Mouse (Mus musculus) midbrain, postnatal 0 days (tissue): ENCODE measurements around the gene Gls. TPM values are rescaled to one million over a fixed set of nuclear protein-coding genes. Genes with fewer than 3 reads are reported as not detected.
A peak's percentile ranks its signal among the peaks of the same experiment; 100 is the strongest.

Experiments used
- ATAC-seq: fragments of 200-750 bp; cut with Nextera tagmentation; 2 replicates; pipeline ENCODE4 v1.8.0; 2017; ENCODE audit warnings: moderate number of reproducible peaks, mild to moderate bottlenecking, moderate TSS enrichment, moderate library complexity; ENCODE audit not compliant: low FRiP score
- DNase-seq: peaks from one replicate; pipeline ENCODE4 v3.0.0-alpha.2; 2015; ENCODE audit warnings: low spot score
- H3K27ac ChIP-seq: fragments of 300-500 bp; sonication (generic); 2 replicates; pipeline ENCODE4 v1.5.1; 2014; ENCODE audit warnings: low read depth, mild to moderate bottlenecking, low read length, mixed read lengths
- H3K27me3 ChIP-seq: fragments of 300-500 bp; sonication (generic); 2 replicates; pipeline ENCODE4 v1.6.1; 2014; ENCODE audit warnings: low read length, control low read depth, mixed read lengths; ENCODE audit not compliant: insufficient read depth
- H3K36me3 ChIP-seq: fragments of 300-500 bp; sonication (generic); 2 replicates; pipeline ENCODE4 v1.6.1; 2014; ENCODE audit warnings: low read length, control low read depth, mixed read lengths; ENCODE audit not compliant: insufficient read depth
- H3K4me1 ChIP-seq: fragments of 300-500 bp; sonication (generic); 2 replicates; pipeline ENCODE4 v1.6.1; 2014; ENCODE audit warnings: mild to moderate bottlenecking, control low read depth, antibody characterized with exemption, low read length, mixed read lengths; ENCODE audit not compliant: insufficient read depth
- H3K4me2 ChIP-seq: fragments of 300-500 bp; sonication (generic); 2 replicates; pipeline ENCODE4 v1.6.1; 2014; ENCODE audit warnings: low read depth, mild to moderate bottlenecking, low read length, mixed read lengths; ENCODE audit not compliant: poor library complexity, severe bottlenecking
- H3K4me3 ChIP-seq: fragments of 300-500 bp; sonication (generic); 2 replicates; pipeline ENCODE4 v1.5.1; 2014; ENCODE audit warnings: low read depth, mild to moderate bottlenecking, low read length, moderate library complexity
- H3K9ac ChIP-seq: fragments of 300-500 bp; sonication (generic); replicated peaks from 2 replicates; pipeline ENCODE4 v1.6.1; 2014; ENCODE audit warnings: mild to moderate bottlenecking, low read length, moderate library complexity, mixed read lengths; ENCODE audit not compliant: poor library complexity, severe bottlenecking
- H3K9me3 ChIP-seq: fragments of 300-500 bp; sonication (generic); 2 replicates; pipeline ENCODE4 v1.6.1; 2016; ENCODE audit warnings: low read length, control low read depth
- CTCF ChIP-seq: IDR thresholded peaks from 2 replicates; pipeline ENCODE4 v1.5.1; 2016; ENCODE audit warnings: antibody characterized with exemption, mild to moderate bottlenecking
- WGBS: fragments of 180-500 bp; shearing (Covaris S2); extraction: QIAGEN DNeasy Blood & Tissue Kit; methylation state at CpG from one replicate; pipeline ENCODE4 v1.1.7; 2014; 5-methylcytosine and 5-hydroxymethylcytosine counted together
- polyA plus RNA-seq: library from polyadenylated mRNA; unstranded; fragments of >200 nt; fragmentation: Nextera tagmentation; extraction: Ambion mirVana; gene quantifications from 2 replicates; pipeline ENCODE4 v1.2.1, GENCODE M21; 2015
- total RNA-seq: library from RNA; depleted of rRNA; stranded (reverse); fragments of >200 nt; gene quantifications from 2 replicates; pipeline ENCODE4 v1.2.3, GENCODE M21; 2014

The Gls gene
- total and polyA plus RNA-seq, 2 experiments from 2014 or later = 33.3 to 181 TPM

DNA sequence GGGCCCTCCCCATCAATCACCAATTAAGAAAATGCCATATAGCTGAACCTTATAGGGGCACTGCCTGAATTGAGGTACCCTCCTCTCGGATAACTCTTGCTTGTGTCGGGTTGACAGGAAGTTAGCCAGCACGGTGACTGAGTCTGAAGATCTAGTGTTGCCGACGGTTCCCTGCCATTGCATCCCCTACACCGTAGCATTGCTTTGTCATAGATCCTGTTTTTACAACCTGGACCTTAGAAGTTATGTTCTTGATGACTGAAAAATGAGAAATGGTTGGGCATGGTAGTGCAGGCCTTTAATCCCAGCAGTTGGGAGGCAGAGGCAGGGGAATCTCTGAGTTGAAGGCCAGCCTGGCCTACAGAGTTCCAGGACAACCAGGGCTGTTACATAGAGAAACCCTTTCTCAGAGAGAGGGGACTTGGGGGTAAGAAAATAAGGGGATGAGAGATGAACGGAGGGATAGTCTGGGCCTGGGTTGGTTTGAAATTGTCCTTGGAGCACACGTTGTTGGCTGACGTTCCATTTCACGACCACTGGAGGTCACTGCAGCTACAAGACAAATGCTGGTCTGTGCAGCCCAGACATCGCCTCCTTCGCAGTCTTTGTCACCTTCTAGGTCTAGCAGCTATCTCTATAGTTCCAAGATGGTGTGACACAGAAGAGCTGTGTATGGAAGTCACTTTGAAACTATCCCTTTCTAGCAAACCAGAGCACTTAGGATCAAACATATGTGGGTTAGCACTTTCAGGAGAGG, 86.6 kb downstream of the Gls start:
- Histone ChIP-seq H3K9ac (no peak overlapping the region), H3K9me3 (no peaks in the 10 kb centered on the region), H3K4me1 (no peaks in the 10 kb centered on the region), H3K4me2 (no peak overlapping the region), H3K4me3 (no peak overlapping the region), H3K27ac (no peak overlapping the region), H3K36me3 (peaks cover 7% of the 10 kb centered on the region; the same call in 1 of the 2 replicates), H3K27me3 (no peaks in the 10 kb centered on the region)
- WGBS = 53% methylated on average over 12 of the region's 12 CpGs
- ATAC-seq = peak; percentile 74
- peak; percentile 84 for TF ChIP-seq CTCF
- DNase-seq = peak; percentile 85

DNA sequence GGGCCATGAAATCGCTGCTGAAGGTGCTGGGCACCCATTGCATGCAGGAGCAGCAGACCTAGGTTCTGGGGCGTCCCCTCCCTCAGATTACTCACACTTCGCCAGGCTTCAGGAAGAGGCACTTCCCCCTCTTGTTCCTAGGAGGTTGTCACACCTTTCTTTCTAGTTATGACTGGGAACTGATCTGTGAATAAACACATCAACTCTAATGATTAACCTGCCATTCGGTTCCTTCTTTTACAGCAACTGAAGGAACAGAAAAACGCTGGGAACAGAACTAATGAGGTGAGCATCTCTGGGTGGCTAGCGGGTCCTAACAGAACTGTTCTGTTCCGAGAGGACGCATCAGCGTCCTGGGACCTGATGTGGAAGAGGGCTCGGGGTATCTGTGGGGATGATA, 88.1 kb downstream of the Gls start:
- Histone ChIP-seq H3K9ac (no peak overlapping the region), H3K9me3 (no peaks in the 10 kb centered on the region), H3K4me1 (no peaks in the 10 kb centered on the region), H3K36me3 (peaks cover 7% of the 10 kb centered on the region; the same call in 1 of the 2 replicates), H3K27ac (no peak overlapping the region), H3K4me2 (no peak overlapping the region), H3K27me3 (no peaks in the 10 kb centered on the region), H3K4me3 (no peak overlapping the region)
- WGBS = 87% methylated on average over 10 of the region's 10 CpGs
- DNase-seq (no peak), ATAC-seq (no peak)
- TF ChIP-seq CTCF = no peak

DNA sequence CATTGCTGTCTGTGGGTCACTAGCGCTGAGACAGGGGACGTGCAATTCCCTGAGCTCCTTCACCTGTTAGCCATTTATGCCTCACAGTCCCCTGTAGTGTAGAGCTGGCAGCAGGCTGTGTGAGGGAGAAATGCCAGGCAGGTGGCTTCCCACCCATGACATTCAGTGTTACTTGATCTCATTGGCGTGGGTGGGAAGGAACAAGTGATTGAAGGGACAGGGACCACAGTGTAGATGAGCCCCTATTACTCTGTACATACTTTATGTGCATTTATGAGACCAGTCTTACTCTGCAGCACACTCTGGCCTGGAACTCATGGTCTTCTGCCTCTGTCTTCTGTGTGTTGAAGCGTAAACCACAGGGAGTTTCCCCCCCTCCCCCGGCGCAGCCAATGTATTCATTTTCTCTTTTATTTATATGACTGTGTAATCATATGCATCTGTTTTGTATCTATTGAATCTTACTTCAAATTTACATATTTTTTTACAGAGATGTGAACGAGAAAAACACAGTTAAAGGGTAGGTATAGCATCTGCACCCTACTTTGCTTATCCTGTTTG, 89.4 kb downstream of the Gls start:
- no peaks in the 10 kb centered on the region for H3K4me1 ChIP-seq
- H3K9ac ChIP-seq = no peak overlapping the region
- 91% methylated on average over 7 of the region's 7 CpGs for WGBS
- TF ChIP-seq CTCF = no peak
- no peaks in the 10 kb centered on the region for H3K9me3 ChIP-seq
- no peak overlapping the region for H3K27ac ChIP-seq
- no peak overlapping the region for H3K4me3 ChIP-seq
- DNase-seq (no peak), ATAC-seq (no peak)
- H3K4me2 ChIP-seq = no peak overlapping the region
- H3K36me3 ChIP-seq = peaks cover 7% of the 10 kb centered on the region; the same call in 1 of the 2 replicates
- H3K27me3 ChIP-seq = no peaks in the 10 kb centered on the region

DNA sequence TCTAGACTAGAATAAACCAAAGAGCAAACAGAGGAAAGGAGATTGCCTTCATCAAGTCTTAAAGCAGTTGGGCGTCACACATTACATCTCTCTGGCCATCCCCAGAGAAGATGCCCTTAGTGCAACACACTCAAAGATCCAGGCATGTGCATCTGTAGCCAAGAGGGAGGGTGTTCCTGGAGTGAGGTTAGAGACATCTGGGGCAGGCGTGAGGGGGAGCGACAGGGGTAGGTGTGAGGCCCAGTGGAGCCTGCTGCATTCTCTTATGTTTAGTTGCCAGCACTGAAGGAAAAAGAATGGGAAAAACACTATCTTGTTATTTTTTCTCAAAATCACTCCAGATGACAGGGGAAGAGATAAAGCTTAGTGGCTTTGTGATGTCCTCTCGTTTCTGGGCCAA, 89.8 kb downstream of the Gls start:
- ATAC-seq (no peak), DNase-seq (no peak)
- no peaks in the 10 kb centered on the region for H3K27me3 ChIP-seq
- H3K36me3 ChIP-seq = peaks cover 10% of the 10 kb centered on the region; the same call in 1 of the 2 replicates
- no peak overlapping the region for H3K9ac ChIP-seq
- 82% methylated on average over 4 of the region's 4 CpGs for WGBS
- no peaks in the 10 kb centered on the region for H3K9me3 ChIP-seq
- no peaks in the 10 kb centered on the region for H3K4me1 ChIP-seq
- no peak overlapping the region for H3K4me2 ChIP-seq
- H3K4me3 ChIP-seq = no peak overlapping the region
- H3K27ac ChIP-seq = no peak overlapping the region
- TF ChIP-seq CTCF = no peak

DNA sequence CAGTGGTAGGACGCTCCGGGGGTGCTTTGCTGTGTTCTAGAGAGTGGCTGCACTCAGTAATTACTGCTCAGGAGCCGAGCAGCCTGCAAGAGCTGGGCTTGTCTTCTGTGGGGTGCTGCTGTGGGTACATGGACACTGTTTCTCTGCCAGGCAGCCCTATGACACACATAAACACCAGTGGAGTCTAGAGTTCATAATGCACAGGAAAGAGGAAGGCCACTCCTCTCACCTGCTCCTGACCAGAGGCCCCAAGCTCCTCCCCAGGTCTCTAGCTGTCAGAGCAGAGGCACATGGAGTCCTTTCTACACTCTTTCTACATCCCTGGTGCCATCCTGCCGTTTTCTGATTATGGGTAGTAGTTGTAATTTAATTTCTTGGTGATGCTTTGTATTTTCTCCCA, 90.9 kb downstream of the Gls start:
- no peak overlapping the region for H3K9ac ChIP-seq
- no peak for ATAC-seq
- H3K9me3 ChIP-seq = no peaks in the 10 kb centered on the region
- DNase-seq = no peak
- H3K27ac ChIP-seq = no peak overlapping the region
- H3K4me1 ChIP-seq = no peaks in the 10 kb centered on the region
- no peak overlapping the region for H3K4me3 ChIP-seq
- H3K4me2 ChIP-seq = no peak overlapping the region
- H3K36me3 ChIP-seq = peaks cover 12% of the 10 kb centered on the region; the same call in 1 of the 2 replicates
- no peak for TF ChIP-seq CTCF
- H3K27me3 ChIP-seq = no peaks in the 10 kb centered on the region
- WGBS = 87% methylated on average over 4 of the region's 4 CpGs

DNA sequence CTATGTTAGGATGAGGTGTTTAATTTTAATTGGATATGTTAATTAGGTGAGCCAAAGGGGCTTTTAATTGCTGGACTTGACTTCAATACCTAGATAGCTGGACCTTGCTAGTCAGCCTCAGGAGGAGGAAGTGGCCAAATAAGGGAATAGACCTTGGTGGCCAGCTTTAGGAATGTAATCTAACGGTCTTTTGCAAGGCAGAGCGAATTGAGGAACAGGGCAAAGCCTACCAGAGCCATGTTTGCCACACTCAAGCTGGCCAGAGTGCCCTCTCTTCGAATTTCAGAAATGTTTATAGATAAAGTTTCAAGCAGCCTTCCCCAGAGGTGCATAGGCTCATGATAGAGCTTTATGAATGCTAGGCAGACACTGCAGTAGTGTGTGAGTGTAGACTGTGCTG, 91.5 kb downstream of the Gls start:
- Histone ChIP-seq H3K27me3 (no peaks in the 10 kb centered on the region), H3K4me3 (no peak overlapping the region), H3K36me3 (peaks cover 12% of the 10 kb centered on the region; the same call in 1 of the 2 replicates), H3K27ac (no peak overlapping the region), H3K9ac (no peak overlapping the region), H3K9me3 (no peaks in the 10 kb centered on the region), H3K4me2 (no peak overlapping the region), H3K4me1 (no peaks in the 10 kb centered on the region)
- no peak for TF ChIP-seq CTCF
- ATAC-seq (no peak), DNase-seq (no peak)
- WGBS = 77% methylated on average over 3 of the region's 3 CpGs
